Mouse (Mus musculus): ENCODE data around the gene Zfp36l1. TPM values are rescaled to one million over a fixed set of nuclear protein-coding genes. Genes with fewer than 3 reads are reported as not detected.

Zfp36l1 gene
- polyA plus RNA-seq, 1 experiment from 2014 or later, result 23.7 TPM

DNA sequence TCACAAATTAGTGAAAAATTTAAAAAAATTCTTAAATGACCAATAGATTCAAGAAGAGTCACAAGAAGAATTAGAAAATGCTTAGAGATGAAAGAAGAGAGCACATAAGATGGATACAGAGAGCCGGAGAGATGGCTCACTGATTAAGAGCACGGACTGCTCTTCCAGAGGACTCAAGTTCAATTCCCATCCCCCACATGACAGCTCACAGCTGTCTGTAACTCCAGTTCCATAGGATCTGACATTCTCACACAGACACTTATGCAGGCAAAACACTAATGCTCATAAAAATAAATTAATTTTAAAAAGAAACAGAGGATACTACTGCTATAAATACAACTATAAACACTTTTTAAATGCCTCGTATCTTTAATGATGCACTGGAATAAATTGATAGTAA is 32.0 kb upstream of the Zfp36l1 start:
- WGBS (ENCODE audit: insufficient replicate concordance), result 73% methylated on average over 3 of the region's 3 CpGs
- H3K27ac ChIP-seq (replicated peaks), result no peak overlapping the region

DNA sequence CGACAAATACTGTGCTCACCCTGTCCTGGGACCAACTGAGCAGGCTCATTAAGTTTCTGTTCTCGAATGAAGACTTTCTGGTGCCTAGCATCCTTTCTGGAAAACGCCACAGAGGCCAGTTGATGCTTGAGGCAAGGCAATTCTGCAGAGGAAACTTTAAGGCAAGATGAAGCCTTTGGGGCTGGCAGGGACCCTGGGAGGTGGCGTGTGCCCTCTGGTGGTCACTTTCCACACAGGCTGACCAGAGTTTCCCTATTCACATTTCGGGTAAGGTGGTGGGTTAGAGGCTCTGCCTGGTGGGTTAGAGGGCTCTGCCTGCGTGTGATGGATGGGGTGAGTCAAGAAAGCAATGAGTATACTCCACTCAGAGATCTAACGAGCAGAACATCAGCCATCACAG is 28.7 kb upstream of the Zfp36l1 start:
- 11% methylated on average over 7 of the region's 7 CpGs for WGBS (ENCODE audit: insufficient replicate concordance)
- Histone ChIP-seq H3K4me1 (replicated peaks) (peaks cover 22% of the 10 kb centered on the region), H3K9me3 (replicated peaks) (no peaks in the 10 kb centered on the region), H3K27me3 (no peaks in the 10 kb centered on the region), H3K9ac (no peak overlapping the region), H3K27ac (replicated peaks) (no peak overlapping the region), H3K36me3 (replicated peaks) (no peaks in the 10 kb centered on the region), H3K4me2 (no peak overlapping the region), H3K4me3 (replicated peaks) (no peak overlapping the region)
- no peak for ATAC-seq (ENCODE audit: insufficient read depth)

More for the DNA sequence above, 32.0 kb upstream of the Zfp36l1 start:
- ATAC-seq (ENCODE audit: insufficient read depth), result no peak
- H3K4me3 ChIP-seq (replicated peaks), result no peak overlapping the region
- no peaks in the 10 kb centered on the region for H3K36me3 ChIP-seq (replicated peaks)
- no peak overlapping the region for H3K9ac ChIP-seq
- H3K4me1 ChIP-seq (replicated peaks), result peaks cover 28% of the 10 kb centered on the region
- no peaks in the 10 kb centered on the region for H3K27me3 ChIP-seq
- H3K4me2 ChIP-seq, result no peak overlapping the region
- H3K9me3 ChIP-seq (replicated peaks), result no peaks in the 10 kb centered on the region

DNA sequence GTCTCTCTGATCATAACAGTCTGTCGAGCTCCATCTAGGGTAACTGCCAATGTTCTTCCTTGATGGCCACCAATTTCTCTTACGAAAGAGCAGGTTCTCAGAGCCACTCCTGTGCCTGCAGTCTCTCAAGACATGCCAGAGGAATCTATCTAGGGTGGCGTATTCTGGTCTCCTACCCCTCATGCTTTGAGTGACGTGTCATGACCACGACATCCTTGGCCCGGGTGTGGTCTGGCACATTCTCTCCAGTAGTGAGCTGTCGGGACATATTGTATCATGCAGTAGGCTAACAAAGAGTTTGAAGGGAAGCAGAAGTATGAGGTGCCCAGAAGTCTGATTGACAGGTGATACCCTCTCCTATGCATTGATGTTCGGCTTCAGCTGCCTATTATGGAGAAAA is 28.2 kb upstream of the Zfp36l1 start:
- Histone ChIP-seq H3K9ac (no peak overlapping the region), H3K9me3 (replicated peaks) (no peaks in the 10 kb centered on the region), H3K27ac (replicated peaks) (no peak overlapping the region), H3K36me3 (replicated peaks) (no peaks in the 10 kb centered on the region), H3K27me3 (no peaks in the 10 kb centered on the region), H3K4me2 (no peak overlapping the region), H3K4me3 (replicated peaks) (no peak overlapping the region), H3K4me1 (replicated peaks) (peaks cover 19% of the 10 kb centered on the region)
- WGBS (ENCODE audit: insufficient replicate concordance), result 29% methylated on average over 8 of the region's 8 CpGs
- ATAC-seq (ENCODE audit: insufficient read depth), result no peak

GRCm38 (mm10) chr12:80137744-80138143 is 24.9 kb upstream of the Zfp36l1 start:
- Histone ChIP-seq H3K4me2 (no peak overlapping the region), H3K27me3 (no peaks in the 10 kb centered on the region), H3K4me3 (replicated peaks) (no peak overlapping the region), H3K9ac (no peak overlapping the region), H3K9me3 (replicated peaks) (no peaks in the 10 kb centered on the region), H3K27ac (replicated peaks) (no peak overlapping the region), H3K36me3 (replicated peaks) (no peaks in the 10 kb centered on the region), H3K4me1 (replicated peaks) (peaks cover 19% of the 10 kb centered on the region)
- no peak for ATAC-seq (ENCODE audit: insufficient read depth)
- WGBS (ENCODE audit: insufficient replicate concordance), result 42% methylated on average over 1 of the region's 1 CpGs

- Histone ChIP-seq H3K9ac (no peak overlapping the region), H3K9me3 (replicated peaks) (no peaks in the 10 kb centered on the region), H3K4me3 (replicated peaks) (no peak overlapping the region), H3K4me2 (no peak overlapping the region), H3K27me3 (no peaks in the 10 kb centered on the region), H3K4me1 (replicated peaks) (peaks cover 21% of the 10 kb centered on the region), H3K27ac (replicated peaks) (no peak overlapping the region), H3K36me3 (replicated peaks) (no peaks in the 10 kb centered on the region)
- no peak for ATAC-seq (ENCODE audit: insufficient read depth)
- 65% methylated on average over 6 of the region's 6 CpGs for WGBS (ENCODE audit: insufficient replicate concordance)
Observed at GRCm38 (mm10) chr12:80137246-80137645, 24.4 kb upstream of the Zfp36l1 start.

GRCm38 (mm10) chr12:80136264-80136930 is 23.6 kb upstream of the Zfp36l1 start:
- 67% methylated on average over 12 of the region's 12 CpGs for WGBS (ENCODE audit: insufficient replicate concordance)
- Histone ChIP-seq H3K4me1 (replicated peaks) (peaks cover 30% of the 10 kb centered on the region), H3K9ac (no peak overlapping the region), H3K27me3 (no peaks in the 10 kb centered on the region), H3K4me3 (replicated peaks) (no peak overlapping the region), H3K27ac (replicated peaks) (no peak overlapping the region), H3K9me3 (replicated peaks) (no peaks in the 10 kb centered on the region), H3K36me3 (replicated peaks) (no peaks in the 10 kb centered on the region), H3K4me2 (no peak overlapping the region)
- ATAC-seq (ENCODE audit: insufficient read depth), result no peak

DNA sequence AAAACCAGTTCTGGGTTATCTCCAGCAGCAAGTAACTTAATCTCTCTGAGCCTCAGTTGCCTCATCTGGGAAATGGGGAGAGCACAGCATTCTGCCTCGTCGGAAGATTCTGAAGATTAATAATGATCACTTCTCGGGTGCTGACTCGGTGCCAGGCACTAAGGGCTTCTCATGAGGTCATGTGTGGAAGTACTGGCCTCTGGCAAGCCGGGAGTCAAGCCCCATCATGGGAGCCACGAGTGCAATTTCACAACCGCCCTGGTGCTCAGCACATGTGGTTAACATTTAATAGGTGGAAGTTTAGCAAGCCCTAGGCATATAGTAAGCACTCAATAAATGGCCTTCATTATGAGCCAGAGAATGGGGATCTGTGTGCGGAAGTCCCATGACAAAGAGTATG is 22.4 kb upstream of the Zfp36l1 start:
- WGBS (ENCODE audit: insufficient replicate concordance), result 69% methylated on average over 8 of the region's 8 CpGs

DNA sequence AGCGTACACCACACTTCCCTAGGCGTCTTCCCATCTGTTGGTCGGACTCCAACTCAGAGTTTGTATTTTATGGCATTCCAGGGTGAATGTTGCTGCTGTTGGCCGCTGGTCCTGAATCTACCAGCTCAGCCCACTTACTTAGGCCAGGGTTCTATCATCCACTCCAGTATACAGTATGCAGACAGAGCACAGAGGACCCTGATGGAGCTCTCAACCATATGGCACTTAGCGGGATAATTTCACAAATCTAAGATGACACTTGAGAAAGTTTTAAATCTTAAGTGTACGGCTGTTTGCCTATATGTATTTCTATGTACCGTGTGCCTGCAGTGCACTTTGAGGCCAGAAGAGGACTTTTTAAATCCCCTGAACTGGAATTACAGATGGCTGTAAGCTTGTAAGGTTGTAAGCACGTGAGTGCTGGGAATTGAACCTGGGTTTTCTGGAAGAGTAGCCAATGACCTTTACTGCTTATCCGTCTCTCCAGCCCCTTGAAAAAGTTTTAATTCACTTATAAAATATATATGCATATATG is 20.3 kb upstream of the Zfp36l1 start:
- Histone ChIP-seq H3K4me2 (peak overlapping the region; percentile 87), H3K36me3 (replicated peaks) (no peaks in the 10 kb centered on the region)

More for the DNA sequence above, 22.4 kb upstream of the Zfp36l1 start:
- no peak for ATAC-seq (ENCODE audit: insufficient read depth)
- no peaks in the 10 kb centered on the region for H3K27me3 ChIP-seq
- no peaks in the 10 kb centered on the region for H3K36me3 ChIP-seq (replicated peaks)
- no peak overlapping the region for H3K9ac ChIP-seq
- H3K27ac ChIP-seq (replicated peaks), result no peak overlapping the region
- H3K9me3 ChIP-seq (replicated peaks), result no peaks in the 10 kb centered on the region
- H3K4me2 ChIP-seq, result no peak overlapping the region
- H3K4me1 ChIP-seq (replicated peaks), result peaks cover 32% of the 10 kb centered on the region
- H3K4me3 ChIP-seq (replicated peaks), result no peak overlapping the region

GRCm38 (mm10) chr12:80132250-80133003 is 19.6 kb upstream of the Zfp36l1 start:
- WGBS (ENCODE audit: insufficient replicate concordance), result 1% methylated on average over 66 of the region's 66 CpGs
- peak overlapping the region; percentile 87 for H3K4me2 ChIP-seq
- H3K36me3 ChIP-seq (replicated peaks), result no peaks in the 10 kb centered on the region
- peak overlapping the region; percentile 79 for H3K4me3 ChIP-seq (replicated peaks)
- H3K27ac ChIP-seq (replicated peaks), result peak overlapping the region; percentile 93
- H3K9me3 ChIP-seq (replicated peaks), result no peaks in the 10 kb centered on the region
- H3K27me3 ChIP-seq, result no peaks in the 10 kb centered on the region
- ATAC-seq (ENCODE audit: insufficient read depth), result peak; percentile 85
- H3K4me1 ChIP-seq (replicated peaks), result peaks cover 46% of the 10 kb centered on the region
- peak overlapping the region; percentile 87 for H3K9ac ChIP-seq

More for the DNA sequence above, 20.3 kb upstream of the Zfp36l1 start:
- Histone ChIP-seq H3K4me3 (replicated peaks) (peak overlapping the region; percentile 79), H3K27ac (replicated peaks) (peak overlapping the region; percentile 93; the same call in 1 of the 2 replicates), H3K4me1 (replicated peaks) (peaks cover 40% of the 10 kb centered on the region), H3K9ac (peak overlapping the region; percentile 87; the same call in 1 of the 2 replicates), H3K9me3 (replicated peaks) (no peaks in the 10 kb centered on the region), H3K27me3 (no peaks in the 10 kb centered on the region)
- ATAC-seq (ENCODE audit: insufficient read depth), result peak; percentile 5; the same call in 1 of the 2 replicates
- 40% methylated on average over 9 of the region's 9 CpGs for WGBS (ENCODE audit: insufficient replicate concordance)

GRCm38 (mm10) chr12:80131359-80132249 is 18.8 kb upstream of the Zfp36l1 start:
- Histone ChIP-seq H3K4me3 (replicated peaks) (peak overlapping the region; percentile 79), H3K27me3 (no peaks in the 10 kb centered on the region), H3K4me2 (peak overlapping the region; percentile 87), H3K36me3 (replicated peaks) (no peaks in the 10 kb centered on the region), H3K9me3 (replicated peaks) (no peaks in the 10 kb centered on the region), H3K9ac (peak overlapping the region; percentile 87), H3K4me1 (replicated peaks) (peaks cover 54% of the 10 kb centered on the region), H3K27ac (replicated peaks) (peak overlapping the region; percentile 93)
- no peak for ATAC-seq (ENCODE audit: insufficient read depth)
- WGBS (ENCODE audit: insufficient replicate concordance), result 56% methylated on average over 17 of the region's 17 CpGs

Measured in liver, embryonic 15.5 days (tissue).